Mouse (Mus musculus) C2C12 (cell line): ENCODE data around the gene Furin.

Source experiments
- CTCF ChIP-seq: IDR thresholded peaks from one replicate; pipeline ENCODE4 v1.5.1; 2011; ENCODE audit not compliant: control insufficient read depth, insufficient read depth, insufficient read length
- MAX ChIP-seq: IDR thresholded peaks from one replicate; pipeline ENCODE4 v1.6.1; 2011; ENCODE audit warnings: mild to moderate bottlenecking, control low read depth
- MYOD1 ChIP-seq: IDR thresholded peaks from one replicate; pipeline ENCODE4 v1.6.1; 2011; ENCODE audit warnings: low read depth; ENCODE audit not compliant: control insufficient read depth, insufficient read length
- MYOG ChIP-seq: IDR thresholded peaks from one replicate; pipeline ENCODE4 v1.6.1; 2011; ENCODE audit not compliant: control insufficient read depth, insufficient read length; ENCODE audit errors: extremely low read depth
- USF1 ChIP-seq: IDR thresholded peaks from one replicate; pipeline ENCODE4 v1.6.1; 2011; ENCODE audit warnings: low read depth, mild to moderate bottlenecking, control low read depth, moderate library complexity

DNA sequence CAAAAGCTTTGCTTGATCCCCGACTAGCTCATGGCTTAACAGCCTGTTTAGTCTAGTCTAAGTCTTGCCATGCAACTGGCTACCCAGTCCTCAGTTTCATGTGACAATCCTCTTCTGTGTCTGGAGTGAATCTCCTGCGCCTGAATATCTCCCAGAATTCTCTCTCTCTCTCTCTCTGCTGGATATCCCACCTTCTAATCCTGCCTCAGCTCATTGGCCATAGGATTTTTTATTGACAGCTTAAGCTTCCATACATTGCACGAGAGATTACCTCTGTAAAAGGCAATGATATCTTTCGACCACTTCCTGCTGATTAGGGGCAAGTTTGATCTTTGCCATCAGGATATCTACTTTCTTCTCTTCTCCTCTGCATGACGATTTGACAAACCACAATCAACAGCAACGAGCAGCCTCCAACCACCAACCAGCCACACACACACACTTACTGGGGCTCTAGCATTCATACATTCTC lies 44.4 kb upstream of the Furin start:
- TF ChIP-seq USF1 (no peak), MYOD1 (no peak), CTCF (no peak), MAX (no peak), MYOG (no peak)
